Mouse (Mus musculus) ES-Bruce4 (cell line): ENCODE data around the gene Ndufa3. TPM values are rescaled to one million over a fixed set of nuclear protein-coding genes. Genes with fewer than 3 reads are reported as not detected.
"Not testable (repeated sequence)": the region's sequence is repeated elsewhere in the genome, so short reads cannot be mapped to it uniquely, and the experiment has no call there.

ENCODE experiments used
- H3K27ac ChIP-seq: 2 replicates; pipeline ENCODE4 v1.5.1; 2012; ENCODE audit warnings: low read length, inconsistent platforms; ENCODE audit not compliant: insufficient read depth
- H3K27me3 ChIP-seq: 2 replicates; pipeline ENCODE4 v1.6.1; 2012; ENCODE audit warnings: mild to moderate bottlenecking, low read length, inconsistent platforms; ENCODE audit not compliant: control insufficient read depth, poor library complexity, insufficient read depth, severe bottlenecking
- H3K36me3 ChIP-seq: 2 replicates; pipeline ENCODE4 v1.6.1; 2012; ENCODE audit warnings: inconsistent platforms, mild to moderate bottlenecking, low read length, moderate library complexity; ENCODE audit not compliant: control insufficient read depth, poor library complexity, insufficient read depth, severe bottlenecking
- H3K4me1 ChIP-seq: one replicate; pipeline ENCODE4 v1.8.1; 2011; ENCODE audit warnings: low read length; ENCODE audit not compliant: control insufficient read depth, insufficient read depth
- H3K4me3 ChIP-seq: 2 replicates; pipeline ENCODE4 v1.5.1; 2011; ENCODE audit warnings: low read depth, mild to moderate bottlenecking, low read length
- H3K9ac ChIP-seq: 2 replicates; pipeline ENCODE4 v1.6.1; 2012; ENCODE audit warnings: low read depth, mild to moderate bottlenecking, inconsistent platforms; ENCODE audit not compliant: poor library complexity, severe bottlenecking
- H3K9me3 ChIP-seq: replicated peaks from 2 replicates; pipeline ENCODE4 v1.6.1; 2012; ENCODE audit warnings: mild to moderate bottlenecking, low read length, inconsistent platforms; ENCODE audit not compliant: control insufficient read depth, poor library complexity, insufficient read depth, severe bottlenecking
- CTCF ChIP-seq: IDR thresholded peaks from one replicate; pipeline ENCODE4 v1.8.1; 2011; ENCODE audit warnings: low read depth, low read length
- EP300 ChIP-seq: IDR thresholded peaks from 2 replicates; pipeline ENCODE4 v1.6.1; 2011; ENCODE audit warnings: low read depth, low read length; ENCODE audit not compliant: insufficient read depth
- POLR2A ChIP-seq: IDR thresholded peaks from one replicate; pipeline ENCODE4 v1.8.1; 2011; ENCODE audit warnings: low read length; ENCODE audit not compliant: insufficient read depth
- polyA plus RNA-seq: library from polyadenylated mRNA; stranded (reverse); fragments of >200 nt; gene quantifications from 2 replicates; pipeline ENCODE4 v1.2.4, GENCODE M21; 2011; ENCODE audit warnings: low read depth; ENCODE audit not compliant: missing spikeins, insufficient read depth, insufficient read length

Gene Ndufa3
- polyA plus RNA-seq, 1 experiment = 266 TPM

DNA sequence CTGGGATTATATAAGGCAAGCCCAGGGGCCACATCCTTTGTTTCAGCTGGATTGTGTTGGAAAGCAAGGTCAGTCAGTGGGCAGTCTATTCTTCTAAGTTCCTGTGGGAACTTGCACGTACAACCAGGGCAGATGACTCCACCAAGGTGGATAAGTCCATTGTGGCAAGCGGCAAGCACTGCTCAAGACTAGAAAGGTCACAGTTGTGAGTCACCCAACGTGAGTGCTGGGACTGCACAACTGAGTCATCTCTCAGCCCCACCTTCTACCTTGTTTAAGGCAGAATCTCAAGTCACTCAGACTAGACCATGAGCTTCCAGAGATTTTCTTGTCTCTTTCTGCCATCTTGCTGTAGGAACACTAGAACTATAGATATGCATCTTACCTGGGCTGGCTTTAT is 26.6 kb upstream of the Ndufa3 start:
- H3K27me3 ChIP-seq = no peaks in the 10 kb centered on the region
- H3K27ac ChIP-seq = no peak overlapping the region
- H3K36me3 ChIP-seq = no peaks in the 10 kb centered on the region
- no peak overlapping the region for H3K4me3 ChIP-seq
- H3K4me1 ChIP-seq = peaks cover 4% of the 10 kb centered on the region
- TF ChIP-seq POLR2A (no peak), EP300 (no peak), CTCF (no peak)
- H3K9ac ChIP-seq = no peak overlapping the region
- no peaks in the 10 kb centered on the region for H3K9me3 ChIP-seq

DNA sequence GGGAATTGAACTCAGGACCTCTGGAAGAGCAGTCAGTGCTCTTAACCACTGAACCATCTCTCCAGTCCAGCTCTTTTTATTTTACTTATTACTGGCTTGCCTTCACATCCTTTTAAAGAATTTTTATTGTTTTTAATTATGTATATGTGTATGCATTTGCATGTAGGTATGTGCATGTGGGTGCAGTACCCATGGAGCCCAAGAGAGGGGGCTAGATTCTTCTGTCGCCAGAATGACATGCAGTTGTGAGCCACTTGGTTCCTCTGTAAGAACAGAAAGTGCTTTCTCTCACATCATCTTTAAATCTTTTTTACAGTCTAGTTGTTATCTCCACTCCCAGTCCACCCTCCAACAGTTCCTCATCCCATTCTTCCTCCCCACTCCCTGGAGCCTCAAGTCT is 25.6 kb upstream of the Ndufa3 start:
- Histone ChIP-seq H3K9ac (no peak overlapping the region), H3K9me3 (no peaks in the 10 kb centered on the region), H3K36me3 (no peaks in the 10 kb centered on the region), H3K4me1 (peaks cover 4% of the 10 kb centered on the region), H3K4me3 (no peak overlapping the region), H3K27me3 (no peaks in the 10 kb centered on the region), H3K27ac (no peak overlapping the region)
- TF ChIP-seq POLR2A = no peak
- TF ChIP-seq CTCF = peak; percentile 14
- TF ChIP-seq EP300 = no peak

DNA sequence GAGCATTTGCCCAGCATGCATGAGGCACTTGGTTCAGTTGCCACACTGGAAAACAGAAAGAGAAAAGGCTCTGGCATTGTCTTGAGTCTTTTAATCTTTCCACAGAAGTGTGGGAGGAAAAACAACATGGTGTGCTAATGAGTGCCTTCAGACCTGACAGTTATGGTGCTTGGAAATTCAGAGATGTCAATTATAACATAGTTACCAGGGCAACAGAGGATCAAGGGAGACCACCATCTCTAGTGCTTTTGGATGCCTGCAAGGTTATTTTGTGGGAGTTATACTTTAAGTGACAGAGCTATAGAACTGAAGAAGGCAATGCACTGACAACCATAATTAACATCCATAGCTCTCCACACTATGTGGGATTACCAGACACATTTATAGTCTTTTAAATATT is 23.3 kb upstream of the Ndufa3 start:
- no peaks in the 10 kb centered on the region for H3K4me1 ChIP-seq
- no peak overlapping the region for H3K9ac ChIP-seq
- H3K36me3 ChIP-seq = no peaks in the 10 kb centered on the region
- H3K27me3 ChIP-seq = no peaks in the 10 kb centered on the region
- H3K27ac ChIP-seq = no peak overlapping the region
- H3K4me3 ChIP-seq = no peak overlapping the region
- H3K9me3 ChIP-seq = no peaks in the 10 kb centered on the region
- no peak for TF ChIP-seq EP300
- TF ChIP-seq POLR2A = no peak
- TF ChIP-seq CTCF = no peak

DNA sequence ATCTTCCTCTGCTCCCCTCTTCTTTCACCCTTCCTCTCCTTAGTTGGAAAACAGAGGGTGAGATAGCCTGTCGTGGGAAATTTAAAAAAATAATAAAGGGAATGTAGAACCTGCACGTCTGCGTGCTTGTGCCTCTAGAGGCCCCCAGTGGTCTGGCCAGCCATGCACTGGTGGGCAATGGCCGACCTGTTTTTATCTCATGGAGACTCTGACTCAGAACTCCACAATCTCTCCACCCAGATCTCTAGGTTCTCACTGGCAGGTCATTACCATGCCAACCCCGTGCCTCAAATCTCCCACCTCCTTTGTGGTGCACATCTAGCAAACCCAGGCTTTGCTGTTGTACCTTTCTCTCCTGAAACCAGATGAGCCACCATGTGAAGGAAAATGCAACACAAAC is 22.5 kb upstream of the Ndufa3 start:
- Histone ChIP-seq H3K27me3 (no peaks in the 10 kb centered on the region), H3K9me3 (no peaks in the 10 kb centered on the region), H3K4me3 (peak overlapping the region; percentile 81)

DNA sequence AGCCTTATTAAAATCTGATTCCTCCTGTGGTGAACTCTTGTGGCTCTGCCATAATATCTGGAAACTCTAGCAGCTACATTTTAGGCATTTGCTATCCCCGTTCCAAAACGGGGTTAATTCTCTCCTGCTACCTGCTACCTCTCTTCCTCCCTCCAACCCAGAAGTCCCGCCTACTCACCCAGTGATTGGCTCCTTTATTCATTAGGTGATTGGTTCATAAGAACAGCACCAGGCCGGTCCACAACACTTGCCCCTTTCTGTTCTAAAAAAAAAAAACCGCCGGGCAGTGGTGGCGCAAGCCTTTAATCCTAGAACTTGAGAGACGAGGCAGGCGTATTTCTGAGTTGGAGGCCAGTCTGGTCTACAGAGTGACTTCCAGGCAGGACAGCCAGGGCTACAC is 22.0 kb upstream of the Ndufa3 start:
- Histone ChIP-seq H3K4me3 (peak overlapping the region; percentile 81), H3K4me1 (no peaks in the 10 kb centered on the region), H3K9me3 (no peaks in the 10 kb centered on the region), H3K36me3 (no peaks in the 10 kb centered on the region), H3K9ac (peak overlapping the region; percentile 78), H3K27ac (peak overlapping the region; percentile 76), H3K27me3 (no peaks in the 10 kb centered on the region)
- TF ChIP-seq POLR2A (peak; percentile 70), CTCF (no peak), EP300 (no peak)

More for the DNA sequence above, 22.5 kb upstream of the Ndufa3 start:
- TF ChIP-seq CTCF = no peak
- no peak for TF ChIP-seq EP300
- no peak for TF ChIP-seq POLR2A
- Histone ChIP-seq H3K36me3 (no peaks in the 10 kb centered on the region), H3K9ac (peak overlapping the region; percentile 78), H3K4me1 (no peaks in the 10 kb centered on the region), H3K27ac (peak overlapping the region; percentile 76)

DNA sequence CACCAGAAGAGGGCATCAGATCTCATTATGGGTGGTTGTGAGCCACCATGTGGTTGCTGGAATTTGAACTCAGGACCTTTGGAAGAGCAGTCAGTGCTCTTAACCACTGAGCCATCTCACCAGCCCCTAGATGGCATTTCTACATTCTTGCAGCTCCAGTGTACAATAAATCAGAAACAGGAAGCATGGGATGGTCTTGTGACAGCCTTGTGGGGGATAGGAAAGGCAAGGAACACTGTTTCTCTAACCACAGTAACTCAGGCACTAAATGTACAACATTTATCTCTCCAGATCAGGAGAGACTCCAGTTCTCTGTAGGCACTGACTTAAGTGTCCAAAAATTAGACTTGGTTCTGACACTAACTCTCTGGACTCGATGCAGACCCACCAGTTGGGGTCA is 19.4 kb upstream of the Ndufa3 start:
- H3K4me3 ChIP-seq, H3K27ac ChIP-seq, H3K4me1 ChIP-seq, H3K9me3 ChIP-seq, H3K9ac ChIP-seq, H3K27me3 ChIP-seq, H3K36me3 ChIP-seq: not testable (repeated sequence)

DNA sequence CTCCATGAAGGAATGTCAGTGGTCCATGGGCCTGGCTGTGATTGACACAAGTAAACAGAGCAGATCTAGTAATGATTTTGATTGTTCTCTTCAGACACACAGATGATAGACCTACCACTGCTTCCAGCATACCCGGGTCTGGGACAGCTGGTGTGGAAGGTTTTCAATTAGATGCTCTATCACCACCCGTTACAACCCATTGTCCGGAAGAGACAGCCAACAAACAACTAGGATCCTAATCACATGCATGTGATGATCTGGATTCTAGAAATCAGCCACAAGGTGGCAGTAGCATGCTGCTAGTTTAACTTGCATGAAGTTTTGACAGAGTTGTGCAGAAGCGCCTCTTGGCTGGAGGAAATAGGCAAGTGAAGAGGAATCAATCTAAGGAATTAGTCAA is 16.1 kb upstream of the Ndufa3 start:
- no peaks in the 10 kb centered on the region for H3K27me3 ChIP-seq
- no peaks in the 10 kb centered on the region for H3K9me3 ChIP-seq
- no peak overlapping the region for H3K9ac ChIP-seq
- H3K27ac ChIP-seq = no peak overlapping the region
- no peaks in the 10 kb centered on the region for H3K36me3 ChIP-seq
- H3K4me3 ChIP-seq = no peak overlapping the region
- no peak for TF ChIP-seq CTCF
- TF ChIP-seq EP300 = no peak
- H3K4me1 ChIP-seq = no peaks in the 10 kb centered on the region
